Mouse (Mus musculus) hindbrain, embryonic 11.5 days (tissue): ENCODE data around the gene Utp20. TPM values are rescaled to one million over a fixed set of nuclear protein-coding genes. Genes with fewer than 3 reads are reported as not detected.
"Not testable (repeated sequence)": the region's sequence is repeated elsewhere in the genome, so short reads cannot be mapped to it uniquely, and the experiment has no call there.

Experiments used
- ATAC-seq: fragments of 200-750 bp; cut with Nextera tagmentation; 2 replicates; pipeline ENCODE4 v1.8.0; 2017; ENCODE audit warnings: mild to moderate bottlenecking, moderate TSS enrichment, moderate library complexity; ENCODE audit not compliant: low FRiP score
- DNase-seq: peaks from one replicate; pipeline ENCODE4 v3.0.0-alpha.2; 2015; ENCODE audit warnings: low spot score
- H3K27ac ChIP-seq: fragments of 300-500 bp; sonication (generic); 2 replicates; pipeline ENCODE4 v1.5.1; 2014; ENCODE audit warnings: mild to moderate bottlenecking, low read depth, low read length
- H3K27me3 ChIP-seq: fragments of 300-500 bp; sonication (generic); 2 replicates; pipeline ENCODE4 v1.6.1; 2014; ENCODE audit warnings: mild to moderate bottlenecking, low read length, moderate library complexity, mixed read lengths; ENCODE audit not compliant: control insufficient read depth, insufficient read depth
- H3K36me3 ChIP-seq: fragments of 300-500 bp; sonication (generic); 2 replicates; pipeline ENCODE4 v1.6.1; 2014; ENCODE audit warnings: mild to moderate bottlenecking, low read length, moderate library complexity, mixed read lengths; ENCODE audit not compliant: control insufficient read depth, insufficient read depth
- H3K4me1 ChIP-seq: fragments of 300-500 bp; sonication (generic); replicated peaks from 2 replicates; pipeline ENCODE4 v1.6.1; 2014; ENCODE audit warnings: low read length, mixed read lengths; ENCODE audit not compliant: control insufficient read depth, insufficient read depth
- H3K4me2 ChIP-seq: fragments of 300-500 bp; sonication (generic); replicated peaks from 2 replicates; pipeline ENCODE4 v1.6.1; 2014; ENCODE audit warnings: mild to moderate bottlenecking, low read depth, low read length
- H3K4me3 ChIP-seq: fragments of 300-500 bp; sonication (generic); 2 replicates; pipeline ENCODE4 v1.5.1; 2014; ENCODE audit warnings: low read depth, low read length
- H3K9ac ChIP-seq: fragments of 300-500 bp; sonication (generic); 2 replicates; pipeline ENCODE4 v1.6.1; 2014; ENCODE audit warnings: low read depth, low read length
- H3K9me3 ChIP-seq: fragments of 300-500 bp; sonication (generic); 2 replicates; pipeline ENCODE4 v1.6.1; 2016; ENCODE audit warnings: low read length; ENCODE audit not compliant: control insufficient read depth
- WGBS: fragments of 180-500 bp; shearing (Covaris S2); extraction: QIAGEN DNeasy Blood & Tissue Kit; methylation state at CpG from one replicate; pipeline ENCODE4 v1.1.7; 2014; 5-methylcytosine and 5-hydroxymethylcytosine counted together
- polyA plus RNA-seq: library from polyadenylated mRNA; unstranded; fragments of >200 nt; fragmentation: Nextera tagmentation; extraction: Ambion mirVana; gene quantifications from 2 replicates; pipeline ENCODE4 v1.2.1, GENCODE M21; 2014

Gene Utp20
- polyA plus RNA-seq, 1 experiment from 2014 or later = 21.4 TPM

DNA sequence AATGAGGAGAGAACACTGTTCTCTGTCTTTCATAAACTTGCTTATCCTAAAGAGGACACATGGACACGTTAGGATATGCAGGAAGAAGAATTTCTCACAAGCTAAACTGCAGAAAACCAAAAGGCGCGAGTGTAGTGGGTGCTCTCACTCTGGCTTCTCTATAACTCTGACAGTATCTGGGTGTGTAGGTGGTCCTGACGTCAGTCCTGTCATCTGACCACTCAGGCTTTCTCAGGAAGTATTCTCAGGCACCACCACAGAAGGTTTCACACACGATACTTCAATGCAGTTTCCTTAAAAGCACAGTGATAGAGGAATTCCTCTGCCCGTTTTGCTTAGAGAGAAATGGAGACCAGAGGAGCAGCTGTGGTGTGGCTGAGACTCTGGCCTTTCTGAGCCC is 50.4 kb downstream of the Utp20 start:
- ATAC-seq (no peak), DNase-seq (no peak)
- Histone ChIP-seq H3K4me2 (no peak overlapping the region), H3K4me1 (no peaks in the 10 kb centered on the region), H3K9ac (no peak overlapping the region), H3K27ac (no peak overlapping the region), H3K4me3 (no peak overlapping the region), H3K9me3 (no peaks in the 10 kb centered on the region), H3K36me3 (no peaks in the 10 kb centered on the region), H3K27me3 (no peaks in the 10 kb centered on the region)
- WGBS = 90% methylated on average over 6 of the region's 6 CpGs

DNA sequence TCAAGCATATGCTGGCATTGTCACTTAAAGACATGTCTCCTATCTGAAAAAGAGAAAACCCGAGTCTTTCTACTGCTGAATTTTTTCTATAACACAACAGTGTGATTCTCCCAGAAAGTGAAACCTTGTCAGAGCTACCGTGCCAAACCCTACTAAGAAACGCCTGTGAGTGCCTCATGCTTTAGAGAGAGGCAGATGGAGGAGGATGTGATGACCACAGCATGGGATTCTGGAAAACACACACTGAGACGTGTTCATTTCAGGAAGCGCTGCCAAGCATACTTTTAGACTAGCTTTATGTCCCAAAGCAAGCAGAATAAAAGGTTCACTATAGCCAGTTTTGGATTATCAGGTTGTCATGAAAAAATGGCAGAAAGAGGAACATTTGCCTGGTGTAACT is 53.6 kb downstream of the Utp20 start:
- not testable (repeated sequence) for H3K27me3 ChIP-seq, H3K4me3 ChIP-seq, H3K9me3 ChIP-seq, ATAC-seq, DNase-seq, H3K27ac ChIP-seq, H3K4me2 ChIP-seq, H3K9ac ChIP-seq, H3K36me3 ChIP-seq, H3K4me1 ChIP-seq
- WGBS = 91% methylated on average over 5 of the region's 5 CpGs

DNA sequence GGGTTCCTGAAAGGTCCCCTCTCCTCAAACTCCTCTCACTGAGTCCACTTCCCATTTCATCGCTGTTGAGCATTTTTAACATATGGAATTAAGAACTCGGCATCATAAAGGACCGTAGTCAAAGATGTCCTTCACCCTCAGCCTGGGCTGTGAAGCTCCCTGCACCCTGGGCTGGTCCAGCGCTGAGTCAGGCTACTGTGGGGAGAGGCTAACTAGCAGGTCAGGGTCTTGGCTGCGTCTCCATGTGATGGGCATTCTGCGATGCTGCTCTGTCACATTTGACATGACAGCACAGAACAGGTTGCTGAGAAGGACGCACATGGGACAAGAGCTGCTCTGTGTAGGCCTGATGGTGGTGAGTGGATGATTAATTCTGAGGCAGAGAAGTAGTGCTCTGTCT is 56.9 kb downstream of the Utp20 start:
- Histone ChIP-seq H3K4me1 (no peaks in the 10 kb centered on the region), H3K27ac (no peak overlapping the region), H3K36me3 (no peaks in the 10 kb centered on the region), H3K9ac (no peak overlapping the region), H3K4me3 (no peak overlapping the region), H3K9me3 (no peaks in the 10 kb centered on the region), H3K27me3 (no peaks in the 10 kb centered on the region), H3K4me2 (no peak overlapping the region)
- DNase-seq (no peak), ATAC-seq (no peak)
- 95% methylated on average over 7 of the region's 7 CpGs for WGBS

DNA sequence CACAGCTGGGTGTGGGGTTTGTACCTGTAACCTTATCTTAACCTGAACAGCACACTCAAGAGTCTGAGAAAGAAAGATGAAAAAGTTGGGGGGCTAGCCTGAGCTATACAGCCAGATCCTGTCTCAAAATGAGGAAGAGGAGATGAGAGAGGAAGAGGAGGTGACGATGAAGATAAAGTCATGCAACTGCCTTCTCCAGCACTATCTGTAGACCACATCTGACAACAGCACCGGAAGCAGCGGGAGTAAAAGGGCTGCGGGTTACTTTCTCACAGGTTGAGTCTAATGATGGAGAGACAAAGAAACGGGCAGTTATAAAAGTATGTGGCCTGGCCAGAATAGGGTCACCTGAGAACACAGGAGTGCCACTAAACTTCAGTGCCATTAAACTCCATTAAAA is 57.6 kb downstream of the Utp20 start:
- 97% methylated on average over 5 of the region's 5 CpGs for WGBS
- H3K27me3 ChIP-seq = no peaks in the 10 kb centered on the region
- no peak for ATAC-seq
- H3K4me3 ChIP-seq = no peak overlapping the region
- H3K4me1 ChIP-seq = no peaks in the 10 kb centered on the region
- H3K27ac ChIP-seq = no peak overlapping the region
- no peaks in the 10 kb centered on the region for H3K36me3 ChIP-seq
- H3K9ac ChIP-seq = no peak overlapping the region
- no peaks in the 10 kb centered on the region for H3K9me3 ChIP-seq
- DNase-seq = no peak
- no peak overlapping the region for H3K4me2 ChIP-seq

DNA sequence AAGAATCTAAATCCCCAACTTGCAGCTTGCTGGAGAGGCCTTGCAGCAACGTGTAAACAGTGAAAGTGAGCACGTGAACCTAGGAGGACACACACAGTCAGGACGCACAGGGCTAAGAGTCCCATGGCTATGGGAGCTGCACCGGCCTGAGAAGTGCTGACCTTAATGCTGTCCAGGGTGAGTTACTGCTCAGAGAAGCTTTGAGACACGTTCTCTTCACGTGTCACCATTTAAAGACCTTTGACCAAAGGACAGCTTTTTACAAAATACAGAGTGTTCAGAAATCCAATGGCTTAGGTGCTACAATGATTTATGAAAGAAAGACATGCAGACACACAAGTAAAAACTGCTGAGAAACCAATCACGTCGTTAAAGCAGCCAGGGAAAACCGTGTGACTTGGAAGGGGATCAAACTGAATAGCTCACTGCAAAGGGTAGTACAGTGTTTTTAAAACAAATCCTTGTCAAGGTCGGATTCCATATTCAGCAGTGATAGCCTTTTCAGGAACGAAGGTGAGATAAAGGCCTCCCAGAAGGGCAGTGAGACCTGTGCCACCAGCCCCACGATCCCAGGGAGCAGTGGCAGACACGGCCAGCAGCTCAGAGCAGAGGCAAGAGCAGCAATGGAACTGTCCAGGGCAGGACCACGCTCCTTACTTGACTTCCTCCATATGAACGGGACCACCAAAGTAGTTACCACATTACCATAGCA is 61.0 kb downstream of the Utp20 start:
- Histone ChIP-seq H3K9me3 (no peaks in the 10 kb centered on the region), H3K27ac (no peak overlapping the region), H3K4me2 (no peak overlapping the region), H3K9ac (no peak overlapping the region), H3K36me3 (no peaks in the 10 kb centered on the region), H3K4me3 (no peak overlapping the region), H3K4me1 (no peaks in the 10 kb centered on the region), H3K27me3 (no peaks in the 10 kb centered on the region)
- ATAC-seq (no peak), DNase-seq (no peak)
- 93% methylated on average over 15 of the region's 15 CpGs for WGBS

DNA sequence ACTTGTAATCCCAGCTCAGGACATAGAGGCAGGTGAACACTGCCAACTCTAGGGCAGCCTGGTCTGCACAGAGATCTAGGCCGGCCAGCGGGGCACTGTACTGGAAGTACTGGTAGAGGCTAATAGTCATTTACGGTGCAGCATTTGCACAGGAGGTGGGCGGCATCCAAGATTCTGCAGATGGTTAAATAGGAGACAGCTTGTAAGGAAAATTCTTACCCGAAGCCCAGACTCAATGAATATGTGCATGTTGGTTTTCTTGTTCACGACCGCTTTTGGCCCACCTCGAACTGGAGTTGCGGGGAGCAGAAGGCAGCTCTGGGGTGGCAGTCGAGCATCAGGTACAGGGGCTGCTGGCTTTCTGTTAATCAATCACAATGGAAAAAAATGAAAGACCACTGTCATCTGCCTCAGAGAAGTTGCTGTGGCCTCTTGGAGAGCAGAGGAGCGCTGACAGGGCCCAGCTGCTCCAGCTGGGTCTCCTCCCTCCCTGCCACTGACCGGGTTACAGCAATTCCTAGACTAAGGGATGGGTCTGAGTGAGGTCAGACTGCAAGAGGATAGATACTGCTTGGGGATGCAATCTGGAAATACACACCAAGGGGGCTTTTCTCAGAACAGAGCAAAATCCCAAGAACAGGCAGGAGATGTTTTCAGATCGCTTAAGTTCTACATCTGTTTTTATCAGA is 64.9 kb downstream of the Utp20 start:
- Histone ChIP-seq H3K4me3 (no peak overlapping the region), H3K9ac (no peak overlapping the region), H3K27me3 (no peaks in the 10 kb centered on the region), H3K36me3 (0 out of 2 replicates have a peak, but pooled peaks cover 2% of the 10 kb centered on the region), H3K4me1 (no peaks in the 10 kb centered on the region), H3K9me3 (no peaks in the 10 kb centered on the region), H3K4me2 (no peak overlapping the region), H3K27ac (no peak overlapping the region)
- DNase-seq (no peak), ATAC-seq (no peak)
- WGBS = 93% methylated on average over 13 of the region's 13 CpGs

DNA sequence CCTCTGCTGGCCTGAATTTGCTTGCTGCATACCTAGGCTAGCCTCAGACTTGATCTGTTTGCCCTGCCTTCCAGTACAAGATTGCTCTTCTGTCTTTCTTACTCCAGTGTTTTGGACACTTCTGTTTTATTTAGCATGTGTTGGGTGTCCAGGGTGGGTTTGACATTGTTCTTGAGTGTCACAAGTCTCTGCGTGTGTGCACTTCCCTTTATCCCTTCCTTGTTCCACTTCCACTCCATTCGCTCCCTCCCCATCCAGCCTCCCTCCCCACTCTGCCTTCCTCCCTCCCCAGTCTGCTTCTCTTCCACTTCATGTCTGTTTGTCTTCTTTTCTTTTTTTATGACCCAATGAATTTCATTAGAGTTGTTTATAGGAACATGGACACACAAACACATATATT is 85.2 kb downstream of the Utp20 start:
- no peak overlapping the region for H3K9ac ChIP-seq

DNA sequence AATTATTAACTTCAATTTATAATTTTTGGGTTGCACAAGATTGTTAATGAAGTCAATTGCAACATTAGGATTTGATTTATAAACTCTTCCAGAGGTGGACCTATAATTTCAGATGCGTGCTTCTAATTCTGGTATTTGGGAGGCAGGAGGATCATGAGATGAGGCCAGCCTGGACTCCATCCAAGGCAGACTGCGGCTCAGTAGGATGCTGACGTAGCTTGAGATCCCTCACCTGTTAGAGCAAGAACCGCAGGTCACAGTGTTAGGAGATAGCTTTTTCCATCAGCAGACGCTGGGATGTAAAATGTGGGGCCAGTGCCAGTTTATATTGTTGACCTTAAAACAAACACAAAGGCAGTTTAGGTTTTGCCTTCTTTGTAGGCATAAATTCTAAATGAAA is 85.8 kb downstream of the Utp20 start:
- Histone ChIP-seq H3K9ac (no peak overlapping the region), H3K36me3 (no peaks in the 10 kb centered on the region), H3K4me3 (no peak overlapping the region), H3K27me3 (no peaks in the 10 kb centered on the region), H3K4me1 (no peaks in the 10 kb centered on the region), H3K4me2 (no peak overlapping the region), H3K27ac (no peak overlapping the region), H3K9me3 (no peaks in the 10 kb centered on the region)
- ATAC-seq (no peak), DNase-seq (no peak)
- WGBS = 93% methylated on average over 5 of the region's 5 CpGs

More for the DNA sequence above, 85.2 kb downstream of the Utp20 start:
- Histone ChIP-seq H3K4me3 (no peak overlapping the region), H3K36me3 (no peaks in the 10 kb centered on the region), H3K9me3 (no peaks in the 10 kb centered on the region), H3K27me3 (no peaks in the 10 kb centered on the region), H3K4me2 (no peak overlapping the region), H3K4me1 (no peaks in the 10 kb centered on the region), H3K27ac (no peak overlapping the region)
- DNase-seq (no peak), ATAC-seq (no peak)
- WGBS = 87% methylated on average over 2 of the region's 2 CpGs

DNA sequence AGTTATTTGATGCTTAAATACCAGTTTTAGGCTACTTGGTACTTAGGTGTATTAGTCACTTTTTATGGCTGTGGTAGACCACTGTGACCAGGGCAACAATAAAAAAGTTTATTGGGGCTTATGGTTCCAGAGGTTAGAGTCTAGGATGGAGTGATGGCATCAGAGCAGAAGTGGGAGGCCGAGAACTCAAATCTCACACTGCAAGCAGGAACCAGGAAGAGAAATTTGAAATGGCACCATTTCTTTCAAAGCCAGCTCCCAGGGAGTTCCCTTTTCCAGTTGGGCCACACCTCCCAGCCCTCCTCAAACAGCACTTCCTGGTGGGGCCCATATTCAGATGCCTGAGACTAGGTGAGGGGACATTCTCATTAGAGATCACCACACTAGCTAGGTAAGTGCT is 86.8 kb downstream of the Utp20 start:
- Histone ChIP-seq H3K36me3 (no peaks in the 10 kb centered on the region), H3K4me1 (no peaks in the 10 kb centered on the region), H3K27ac (no peak overlapping the region), H3K9me3 (no peaks in the 10 kb centered on the region), H3K4me3 (no peak overlapping the region), H3K4me2 (no peak overlapping the region), H3K27me3 (no peaks in the 10 kb centered on the region), H3K9ac (no peak overlapping the region)
- DNase-seq (no peak), ATAC-seq (no peak)
- 97% methylated on average over 1 of the region's 1 CpGs for WGBS
